Mouse (Mus musculus) liver, embryonic 11.5 days (tissue): Measurements from ENCODE around the gene Dclk1. TPM values are rescaled to one million over a fixed set of nuclear protein-coding genes. Genes with fewer than 3 reads are reported as not detected.

Experiments
- ATAC-seq: fragments of 200-750 bp; cut with Nextera tagmentation; replicated peaks from 2 replicates; pipeline ENCODE4 v1.8.0; 2017; ENCODE audit warnings: moderate number of reproducible peaks, mild to moderate bottlenecking, moderate TSS enrichment, moderate library complexity; ENCODE audit not compliant: low FRiP score
- DNase-seq: peaks from one replicate; pipeline ENCODE4 v3.0.0-alpha.2; 2017; ENCODE audit warnings: low spot score
- H3K27ac ChIP-seq: fragments of 300-500 bp; sonication (generic); 2 replicates; pipeline ENCODE4 v1.5.1; 2014; ENCODE audit warnings: mild to moderate bottlenecking, low read depth, low read length, control low read depth
- H3K27me3 ChIP-seq: fragments of 300-500 bp; sonication (generic); replicated peaks from 2 replicates; pipeline ENCODE4 v1.6.1; 2014; ENCODE audit warnings: low read length, mixed read lengths; ENCODE audit not compliant: control insufficient read depth, insufficient read depth
- H3K36me3 ChIP-seq: fragments of 300-500 bp; sonication (generic); 2 replicates; pipeline ENCODE4 v1.6.1; 2014; ENCODE audit warnings: mild to moderate bottlenecking, low read length, moderate library complexity, mixed read lengths; ENCODE audit not compliant: control insufficient read depth, insufficient read depth
- H3K4me1 ChIP-seq: fragments of 300-500 bp; sonication (generic); replicated peaks from 2 replicates; pipeline ENCODE4 v1.6.1; 2014; ENCODE audit warnings: low read length, mixed read lengths; ENCODE audit not compliant: control insufficient read depth, insufficient read depth
- H3K4me2 ChIP-seq: fragments of 300-500 bp; sonication (generic); 2 replicates; pipeline ENCODE4 v1.6.1; 2014; ENCODE audit warnings: mild to moderate bottlenecking, control low read depth, moderate library complexity
- H3K4me3 ChIP-seq: fragments of 300-500 bp; sonication (generic); 2 replicates; pipeline ENCODE4 v1.5.1; 2014; ENCODE audit warnings: low read depth, low read length, control low read depth
- H3K9ac ChIP-seq: fragments of 300-500 bp; sonication (generic); 2 replicates; pipeline ENCODE4 v1.6.1; 2014; ENCODE audit warnings: low read depth, low read length, control low read depth
- H3K9me3 ChIP-seq: fragments of 300-500 bp; sonication (generic); 2 replicates; pipeline ENCODE4 v1.6.1; 2016; ENCODE audit warnings: low read length, inconsistent platforms, mixed read lengths; ENCODE audit not compliant: control insufficient read depth
- WGBS: fragments of 180-500 bp; shearing (Covaris S2); extraction: QIAGEN DNeasy Blood & Tissue Kit; methylation state at CpG from one replicate; pipeline ENCODE4 v1.1.7; 2014; 5-methylcytosine and 5-hydroxymethylcytosine counted together
- polyA plus RNA-seq: library from polyadenylated mRNA; unstranded; fragments of >200 nt; fragmentation: Nextera tagmentation; extraction: Ambion mirVana; gene quantifications from 2 replicates; pipeline ENCODE4 v1.2.1, GENCODE M21; 2014

Dclk1 gene
- polyA plus RNA-seq, 1 experiment from 2014 or later: 3.3 TPM

DNA sequence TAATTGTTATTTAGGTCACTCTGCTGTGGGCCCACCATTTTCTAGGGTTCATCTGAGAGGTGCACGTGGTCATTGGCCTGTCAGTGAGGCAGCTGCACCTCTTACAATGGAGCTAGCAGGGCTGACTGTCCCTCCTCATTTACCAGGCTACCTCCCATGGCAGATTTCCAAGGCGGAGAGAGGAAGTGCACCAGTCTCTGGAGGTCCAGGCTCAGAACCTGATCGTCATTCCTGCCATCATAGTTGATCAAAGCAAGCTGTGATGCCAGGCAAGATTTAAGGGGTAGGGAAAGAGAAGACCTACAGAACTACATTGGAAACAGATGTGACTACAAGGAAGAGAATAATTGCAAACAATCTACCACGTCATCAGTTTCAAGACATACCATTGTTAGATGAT is 308.8 kb downstream of the Dclk1 start:
- 66% methylated on average over 4 of the region's 4 CpGs for WGBS
- Histone ChIP-seq H3K4me1 (no peaks in the 10 kb centered on the region; the same call in 1 of the 2 replicates), H3K27me3 (no peaks in the 10 kb centered on the region), H3K36me3 (no peaks in the 10 kb centered on the region), H3K4me3 (no peak overlapping the region), H3K9ac (no peak overlapping the region), H3K27ac (no peak overlapping the region), H3K4me2 (no peak overlapping the region), H3K9me3 (no peaks in the 10 kb centered on the region)
- ATAC-seq (no peak), DNase-seq (no peak)

DNA sequence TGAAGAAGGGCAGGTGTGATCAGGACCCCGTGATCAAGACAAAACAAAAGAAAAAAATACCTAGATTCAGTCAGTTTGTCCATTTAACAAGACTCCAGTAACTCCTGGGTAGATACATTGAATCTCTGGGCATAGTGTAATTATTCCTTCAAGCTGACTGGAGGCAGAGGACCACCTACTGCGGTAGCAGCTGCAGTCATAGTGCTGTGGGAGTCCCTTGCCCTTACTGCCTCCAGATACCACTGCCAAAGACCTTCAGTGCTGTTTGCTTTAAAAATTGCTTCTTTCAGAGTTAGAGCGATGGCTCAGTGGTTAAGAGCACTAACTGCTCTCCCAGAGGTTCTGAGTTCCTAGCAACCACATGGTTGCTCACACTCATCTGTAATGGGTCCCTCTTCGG is 309.7 kb downstream of the Dclk1 start:
- no peak overlapping the region for H3K4me3 ChIP-seq
- ATAC-seq (no peak), DNase-seq (no peak)
- H3K27me3 ChIP-seq: no peaks in the 10 kb centered on the region
- H3K4me1 ChIP-seq: no peaks in the 10 kb centered on the region; the same call in 1 of the 2 replicates
- H3K9ac ChIP-seq: no peak overlapping the region
- no peaks in the 10 kb centered on the region for H3K36me3 ChIP-seq
- no peak overlapping the region for H3K27ac ChIP-seq
- 83% methylated on average over 4 of the region's 4 CpGs for WGBS
- H3K9me3 ChIP-seq: no peaks in the 10 kb centered on the region
- H3K4me2 ChIP-seq: no peak overlapping the region

DNA sequence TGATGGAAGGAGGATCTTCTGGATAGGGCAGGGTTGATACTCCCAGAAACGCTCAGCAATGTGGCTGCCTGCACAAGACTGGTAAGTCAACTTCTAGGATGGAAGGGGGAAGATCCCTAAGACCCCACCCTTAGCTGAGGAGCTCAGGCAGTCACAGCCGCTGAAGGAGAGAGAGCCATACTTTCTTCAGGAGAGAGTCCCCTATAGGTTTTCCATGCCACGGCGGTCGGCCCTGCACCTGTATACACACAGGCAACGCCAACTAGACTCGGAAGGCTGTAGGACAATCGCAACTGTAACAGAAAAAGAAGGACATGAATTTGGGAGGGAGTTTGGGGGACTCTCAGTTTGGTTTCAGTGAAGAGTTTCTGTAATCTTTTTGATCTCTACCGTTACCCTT is 310.9 kb downstream of the Dclk1 start:
- no peak for ATAC-seq
- 87% methylated on average over 9 of the region's 9 CpGs for WGBS

DNA sequence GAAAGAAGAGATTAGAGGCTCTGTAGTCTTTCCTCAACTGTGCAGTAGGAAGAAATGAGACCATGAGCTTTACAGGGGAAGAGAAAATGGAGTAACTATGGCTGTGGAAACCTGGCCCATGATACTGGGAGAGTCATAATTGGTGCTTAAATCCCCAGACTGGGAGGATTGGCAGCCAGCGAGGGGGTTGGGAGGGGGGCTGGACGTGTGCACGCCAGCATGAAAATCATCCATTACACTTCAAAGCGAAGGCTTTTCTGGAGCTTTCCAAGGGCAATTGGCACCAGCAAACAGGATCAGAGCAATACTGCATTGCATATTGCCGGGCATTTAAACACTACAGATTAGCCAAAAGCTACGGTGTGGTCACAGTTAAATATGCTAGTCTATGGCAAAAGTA is 313.7 kb downstream of the Dclk1 start:
- Histone ChIP-seq H3K27ac (no peak overlapping the region), H3K9me3 (no peaks in the 10 kb centered on the region), H3K4me3 (no peak overlapping the region), H3K27me3 (no peaks in the 10 kb centered on the region), H3K9ac (no peak overlapping the region), H3K36me3 (no peaks in the 10 kb centered on the region), H3K4me1 (no peaks in the 10 kb centered on the region), H3K4me2 (no peak overlapping the region)
- DNase-seq (no peak), ATAC-seq (no peak)
- WGBS: 91% methylated on average over 6 of the region's 6 CpGs

More for the DNA sequence above, 310.9 kb downstream of the Dclk1 start:
- no peak overlapping the region for H3K4me3 ChIP-seq
- no peak overlapping the region for H3K27ac ChIP-seq
- H3K4me2 ChIP-seq: no peak overlapping the region
- no peaks in the 10 kb centered on the region for H3K4me1 ChIP-seq
- H3K9me3 ChIP-seq: no peaks in the 10 kb centered on the region
- no peaks in the 10 kb centered on the region for H3K27me3 ChIP-seq
- H3K36me3 ChIP-seq: no peaks in the 10 kb centered on the region
- H3K9ac ChIP-seq: no peak overlapping the region
- DNase-seq: no peak

DNA sequence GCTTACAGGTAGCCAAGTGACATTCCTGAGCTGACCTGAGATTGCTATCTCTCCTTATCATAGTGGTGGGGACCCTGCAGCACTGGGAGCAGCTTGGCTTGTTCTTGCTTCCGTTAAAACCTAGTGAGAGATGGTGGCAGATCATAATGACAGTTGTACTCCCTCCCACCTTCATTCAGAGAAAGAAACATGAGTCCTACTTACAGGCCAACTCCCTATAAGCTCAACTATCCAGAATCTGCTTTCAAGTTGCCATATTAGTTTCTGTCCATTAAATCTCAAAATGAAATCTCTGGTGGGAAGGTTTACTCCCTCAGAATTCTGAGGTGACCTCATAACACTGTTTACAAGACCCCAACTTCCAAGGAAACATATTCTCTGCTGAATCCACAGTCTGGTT is 316.4 kb downstream of the Dclk1 start:
- no peak overlapping the region for H3K4me2 ChIP-seq
- H3K9ac ChIP-seq: no peak overlapping the region
- no peak for DNase-seq
- no peaks in the 10 kb centered on the region for H3K36me3 ChIP-seq
- no peaks in the 10 kb centered on the region for H3K9me3 ChIP-seq
- 50% methylated on average over 1 of the region's 1 CpGs for WGBS
- ATAC-seq: no peak
- no peaks in the 10 kb centered on the region for H3K4me1 ChIP-seq
- no peak overlapping the region for H3K27ac ChIP-seq
- H3K4me3 ChIP-seq: no peak overlapping the region
- no peaks in the 10 kb centered on the region for H3K27me3 ChIP-seq

DNA sequence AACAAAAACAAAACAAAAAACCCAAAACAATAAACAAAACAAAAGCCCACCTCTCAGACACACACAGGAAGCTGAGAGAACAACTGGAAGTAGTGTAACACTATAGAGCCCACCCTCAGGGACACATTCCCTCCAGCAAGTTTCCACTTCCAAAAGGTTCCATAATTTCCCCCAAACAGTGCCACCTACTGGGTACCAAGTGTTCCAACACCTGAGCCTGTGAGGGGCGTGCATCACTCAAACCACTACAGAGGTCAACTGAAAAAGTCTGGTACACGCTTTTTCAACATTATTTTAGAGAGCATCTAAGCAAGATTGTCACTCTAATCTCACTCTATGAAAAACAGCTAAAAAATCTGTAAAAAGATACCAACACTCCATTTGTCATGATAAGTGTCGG is 325.3 kb downstream of the Dclk1 start:
- no peak overlapping the region for H3K27ac ChIP-seq
- 75% methylated on average over 3 of the region's 3 CpGs for WGBS
- no peak overlapping the region for H3K4me3 ChIP-seq
- no peaks in the 10 kb centered on the region for H3K4me1 ChIP-seq
- no peak overlapping the region for H3K9ac ChIP-seq
- H3K27me3 ChIP-seq: no peaks in the 10 kb centered on the region
- no peak overlapping the region for H3K4me2 ChIP-seq
- ATAC-seq: no peak
- H3K36me3 ChIP-seq: no peaks in the 10 kb centered on the region
- H3K9me3 ChIP-seq: no peaks in the 10 kb centered on the region
- no peak for DNase-seq

DNA sequence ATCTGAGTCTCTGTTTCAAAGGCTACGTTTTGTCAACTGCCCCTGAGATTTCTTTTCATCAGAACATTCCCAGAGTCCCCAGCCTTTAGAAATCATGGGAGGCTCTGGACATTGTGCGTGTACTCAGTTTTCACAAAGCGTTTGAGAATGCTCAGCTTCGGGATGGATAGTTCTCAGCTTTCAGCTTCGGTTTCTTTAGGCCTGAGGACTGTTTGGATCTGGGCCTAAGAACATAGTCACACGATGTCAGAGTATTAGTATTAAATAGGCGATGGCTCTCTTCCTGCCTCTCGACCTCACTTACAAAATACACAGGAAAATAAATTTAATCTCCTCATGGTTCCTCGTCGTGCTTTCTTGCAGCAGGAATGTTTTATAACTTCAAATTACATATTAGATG is 327.4 kb downstream of the Dclk1 start:
- no peak overlapping the region for H3K4me3 ChIP-seq
- no peaks in the 10 kb centered on the region for H3K9me3 ChIP-seq
- DNase-seq (no peak), ATAC-seq (no peak)
- no peak overlapping the region for H3K4me2 ChIP-seq
- WGBS: 84% methylated on average over 10 of the region's 10 CpGs
- no peaks in the 10 kb centered on the region for H3K27me3 ChIP-seq
- no peaks in the 10 kb centered on the region for H3K4me1 ChIP-seq
- H3K9ac ChIP-seq: no peak overlapping the region
- no peaks in the 10 kb centered on the region for H3K36me3 ChIP-seq
- H3K27ac ChIP-seq: no peak overlapping the region

- no peak for ATAC-seq
- DNase-seq: no peak
- Histone ChIP-seq H3K4me3 (no peak overlapping the region), H3K27ac (no peak overlapping the region), H3K4me2 (no peak overlapping the region), H3K36me3 (no peaks in the 10 kb centered on the region), H3K9ac (no peak overlapping the region), H3K4me1 (no peaks in the 10 kb centered on the region), H3K27me3 (no peaks in the 10 kb centered on the region), H3K9me3 (no peaks in the 10 kb centered on the region)
- 77% methylated on average over 3 of the region's 3 CpGs for WGBS
Observed at GRCm38 (mm10) chr3:55571034-55571433, 328.9 kb downstream of the Dclk1 start.

DNA sequence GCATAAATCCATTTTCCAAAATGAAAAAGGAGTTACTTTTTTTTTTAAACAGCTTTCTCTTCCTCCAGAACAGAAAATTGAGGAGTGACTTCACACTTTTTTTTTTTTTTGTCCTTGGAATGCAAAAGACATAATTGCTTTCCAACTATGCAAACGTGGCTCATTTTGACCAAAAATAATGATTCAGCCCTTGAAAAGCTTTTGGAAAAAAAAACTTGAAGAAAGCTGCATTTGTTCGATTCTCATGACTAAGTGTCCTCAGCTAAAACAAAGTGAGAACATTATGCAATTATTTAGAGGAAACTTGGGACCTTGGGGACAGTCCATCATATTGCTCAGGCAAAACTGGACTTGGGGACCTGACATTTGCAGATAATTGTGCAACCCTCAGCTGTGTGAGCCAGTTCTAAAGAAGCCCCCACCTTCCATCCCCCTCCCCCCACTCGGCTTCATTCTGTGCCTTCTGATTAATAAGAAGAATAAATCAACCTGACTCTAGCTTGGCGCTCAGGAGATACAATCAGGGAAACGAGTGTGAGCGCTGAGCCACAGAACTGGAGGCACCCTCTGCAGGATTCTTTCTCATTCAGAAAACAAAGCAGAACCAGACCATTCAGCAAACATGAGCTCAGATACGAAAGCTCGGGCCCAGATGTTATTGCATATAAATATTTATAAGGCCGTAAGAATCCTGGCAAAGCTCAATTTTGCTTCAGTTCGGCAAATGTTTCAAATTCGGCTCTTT is 329.6 kb downstream of the Dclk1 start:
- no peak for ATAC-seq
- Histone ChIP-seq H3K9ac (no peak overlapping the region), H3K27ac (no peak overlapping the region), H3K9me3 (no peaks in the 10 kb centered on the region), H3K4me1 (no peaks in the 10 kb centered on the region), H3K27me3 (no peaks in the 10 kb centered on the region), H3K36me3 (no peaks in the 10 kb centered on the region), H3K4me2 (no peak overlapping the region), H3K4me3 (no peak overlapping the region)
- peak; percentile 4 for DNase-seq
- WGBS: 70% methylated on average over 11 of the region's 11 CpGs
